Comparison of ENCODE assay signal across 8 mouse cellular contexts in the genomic region with DNA sequence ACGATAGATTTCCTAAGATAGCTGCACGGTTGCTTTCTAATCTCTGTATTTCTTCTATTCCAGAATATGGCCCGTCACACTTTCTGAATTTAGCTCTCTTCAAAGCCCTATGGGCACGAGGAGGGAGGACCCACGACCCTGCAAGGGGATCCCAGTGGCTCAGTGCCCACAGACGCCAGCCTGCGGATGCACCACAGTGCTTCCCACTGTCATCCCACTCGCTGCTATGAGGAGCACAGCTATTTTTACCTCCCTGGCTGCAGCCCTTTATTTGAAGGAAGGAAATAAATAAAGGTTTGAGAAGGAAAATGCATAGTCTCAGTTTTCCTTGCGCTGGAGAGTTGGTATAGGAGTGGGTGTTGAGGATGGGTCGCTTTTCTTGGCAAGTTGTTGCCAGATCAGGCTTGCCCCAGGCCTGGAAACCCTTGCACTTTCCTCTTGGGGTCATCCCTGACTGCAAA. TPM values are rescaled to one million over a fixed set of nuclear protein-coding genes. Genes with fewer than 3 reads are reported as not detected.
DNase-seq lines count a peak whose midpoint lies in the region; ATAC-seq and TF ChIP-seq lines count a peak whose summit lies in the region.

No protein-coding gene starts in this region.

- 40% methylated on average over 10 of the region's 10 CpGs for whole genome bisulfite sequencing in forebrain, postnatal 0 days

- ATAC-seq in forebrain, postnatal 0 days, result peak; percentile 37
- ATAC-seq in megakaryocyte-erythroid progenitor cell, adult 5-6 weeks (replicated peaks; ENCODE audit: low FRiP score, low TSS enrichment, poor library complexity, severe bottlenecking), result no peak

- H3K9me3 ChIP-seq in E14TG2a.4 (ENCODE audit: low read length), result no peaks in the 10 kb centered on the region
- no peaks in the 10 kb centered on the region for H3K9me3 ChIP-seq in ES-E14 (ENCODE audit: control insufficient read depth, insufficient read depth, low read depth, low read length)
- H3K9me3 ChIP-seq in forebrain, postnatal 0 days (ENCODE audit: low read length), result no peaks in the 10 kb centered on the region

- peak overlapping the region; percentile 94 for H3K4me2 ChIP-seq in forebrain, postnatal 0 days (ENCODE audit: low read depth)

- H3K27me3 ChIP-seq in E14TG2a.4 (ENCODE audit: insufficient read depth, low read length), result no peaks in the 10 kb centered on the region
- no peaks in the 10 kb centered on the region for H3K27me3 ChIP-seq in forebrain, postnatal 0 days (ENCODE audit: insufficient read depth, low read length)

- H3K4me3 ChIP-seq in E14TG2a.4 (replicated peaks; ENCODE audit: low read length), result peak overlapping the region; percentile 95
- peak overlapping the region; percentile 87 to 95; a peak in 3 of 4 replicates for H3K4me3 ChIP-seq in ES-E14 (ENCODE audit: insufficient read depth in 1 of 2, low read depth in 1 of 2, low read length in 2 of 2, poor library complexity in 1 of 2, severe bottlenecking in 1 of 2)
- peak overlapping the region; percentile 71 for H3K4me3 ChIP-seq in forebrain, postnatal 0 days (ENCODE audit: low read depth, low read length)

- in situ Hi-C loops in ES-E14 (cut with MboI; ENCODE audit: low sequenced_read_pairs in 2 of 2, unreplicated experiment in 2 of 2), result no loop called here

- peaks cover 78% of the 10 kb centered on the region for H3K4me1 ChIP-seq in E14TG2a.4 (replicated peaks; ENCODE audit: low read depth, low read length)
- peaks cover 22 to 24% of the 10 kb centered on the region in 2 experiments for H3K4me1 ChIP-seq in ES-E14 (ENCODE audit: control insufficient read depth in 2 of 2, insufficient read depth in 2 of 2, low read length in 2 of 2, poor library complexity in 1 of 2)
- H3K4me1 ChIP-seq in forebrain, postnatal 0 days (ENCODE audit: insufficient read depth), result no peaks in the 10 kb centered on the region; the same call in 1 of the 2 replicates

- H3K9ac ChIP-seq in ES-E14 (ENCODE audit: insufficient read depth, low read depth, low read length, poor library complexity, severe bottlenecking), result peak overlapping the region; percentile 52; the same call in 1 of the 2 replicates
- H3K9ac ChIP-seq in forebrain, postnatal 0 days, result peak overlapping the region; percentile 85

- intact Hi-C loops in left cerebral cortex, postnatal 14 days (cut with DNase I), result loop anchor here (10.0 kb wide), 1 partner anchor 170 kb away; the partner anchor contains the start of gene Zdbf2

- no peak overlapping the region; the same call in 1 of the 2 replicates for H3K27ac ChIP-seq in ES-E14 (ENCODE audit: insufficient read depth, low read depth, low read length, poor library complexity, severe bottlenecking)
- H3K27ac ChIP-seq in forebrain, postnatal 0 days (ENCODE audit: low read depth, low read length), result peak overlapping the region; percentile 66

- H3K36me3 ChIP-seq in E14TG2a.4 (ENCODE audit: insufficient read depth, low read length) (peaks cover 29% of the 10 kb centered on the region), ES-E14 (ENCODE audit: control insufficient read depth, insufficient read depth, low read length, poor library complexity, severe bottlenecking) (peaks cover 10% of the 10 kb centered on the region)
- H3K36me3 ChIP-seq in forebrain, postnatal 0 days (ENCODE audit: insufficient read depth), result no peaks in the 10 kb centered on the region

- TF ChIP-seq CTCF in E14TG2a.4 (conservative IDR thresholded peaks at IDR 0.05; ENCODE audit: low read length), result no peak
- TF ChIP-seq CTCF in forebrain, postnatal 0 days (IDR thresholded peaks at IDR 0.05; ENCODE audit: low read depth), result no peak

- DNase-seq in ES-E14 (ENCODE audit: low read depth, low spot score), result no peak
- DNase-seq in forebrain, postnatal 0 days, result peak; percentile 41
- DNase-seq in left cerebral cortex, postnatal 14 days (ENCODE audit: low spot score in 2 of 2), result peak; percentile 54 to 66
- peak; percentile 67 to 70 for DNase-seq in right cerebral cortex, postnatal 10 days (ENCODE audit: low spot score in 2 of 2)
- DNase-seq in thymus, postnatal 14 days, result no peak
- DNase-seq in spleen, postnatal 4 days (ENCODE audit: low spot score in 2 of 2), result no peak

TF ChIP-seq in ES-E14, 5 proteins besides CTCF, POLR2A, EP300 and RAD21:
- TF ChIP-seq ZNF384 (IDR thresholded peaks at IDR 0.05; ENCODE audit: low read depth, low read length) (no peak), MAFK (IDR thresholded peaks at IDR 0.05; ENCODE audit: insufficient read depth, low read depth, low read length) (no peak), HCFC1 (IDR thresholded peaks at IDR 0.05; ENCODE audit: borderline replicate concordance, insufficient read depth, low read length) (no peak), ZC3H11A (IDR thresholded peaks at IDR 0.05; ENCODE audit: borderline replicate concordance, low read depth, low read length) (no peak)

RNA-seq across cellular contexts. Expression of gene Adam23, which starts 0.5 kb away (rescaled TPM):
- total RNA-seq in ES-E14 (2012; rRNA removed), result 119 and 315 TPM in 2 replicates
- total RNA-seq in forebrain, postnatal 0 days (2014; rRNA removed), result 52.8 and 65.6 TPM in 2 replicates
- polyA plus RNA-seq in forebrain, postnatal 0 days (2015; fragmentation: Nextera tagmentation; extraction: Ambion mirVana), result 11.2 and 16.4 TPM in 2 replicates
- 100 to 1,000 TPM; 143 to 151 TPM for total RNA-seq in left cerebral cortex, postnatal 14 days (2021)
- not detected in 2 replicates for total RNA-seq in megakaryocyte-erythroid progenitor cell, adult 5-6 weeks (2014; fragmentation: Nextera tagmentation)
- total RNA-seq in megakaryocyte-erythroid progenitor cell, adult 5-6 weeks (2017), result not detected in 2 replicates

Comparison
In these comparisons a context has a peak if more than half of its experiments do, and no peak if none do; other contexts are left out.
1. DNase-seq: peak in forebrain, postnatal 0 days (single experiment), left cerebral cortex, postnatal 14 days (2 of 2) and right cerebral cortex, postnatal 10 days (2 of 2); none in ES-E14 (single experiment), thymus, postnatal 14 days (single experiment) and spleen, postnatal 4 days (0 of 2).
2. RNA of gene Adam23, which starts 0.5 kb away (total RNA-seq): 143 to 151 TPM in left cerebral cortex, postnatal 14 days, 119 to 315 TPM in ES-E14 and 52.8 to 65.6 TPM in forebrain, postnatal 0 days; not detected in megakaryocyte-erythroid progenitor cell, adult 5-6 weeks; every median in the first group is over 10 times any median in the second.
3. Peak in every context shown above with its lines, with median percentiles within 50 percentile points of each other: H3K4me3 ChIP-seq.